Mouse (Mus musculus): ENCODE measurements around the gene Gm20825.
"Not testable (repeated sequence)": the region's sequence is repeated elsewhere in the genome, so short reads cannot be mapped to it uniquely, and the experiment has no call there.

The Gm20825 gene

GRCm38 (mm10) chrY:8071407-8071806 lies at the start of gene Gm20825:
Gm20825 (minus strand) TSS chrY:8071507.
- not testable (repeated sequence) for DNase-seq (ENCODE audit: low read depth, low spot score)

Measured in embryo, embryonic 11.5 days (tissue).